Mouse (Mus musculus) heart, embryonic 13.5 days (tissue): ENCODE results near the gene Aldh3b2. TPM values are rescaled to one million over a fixed set of nuclear protein-coding genes. Genes with fewer than 3 reads are reported as not detected.
A peak's percentile ranks its signal among the peaks of the same experiment; 100 is the strongest.

Experiments
- ATAC-seq: fragments of 200-750 bp; cut with Nextera tagmentation; 2 replicates; pipeline ENCODE4 v1.8.0; 2017; ENCODE audit warnings: moderate TSS enrichment; ENCODE audit not compliant: insufficient number of reproducible peaks, low FRiP score, low TSS enrichment; ENCODE audit errors: extremely low read depth
- H3K27ac ChIP-seq: fragments of 300-500 bp; sonication (generic); replicated peaks from 2 replicates; pipeline ENCODE4 v1.5.1; 2015; ENCODE audit warnings: moderate library complexity, mild to moderate bottlenecking, inconsistent platforms
- H3K27me3 ChIP-seq: fragments of 300-500 bp; sonication (generic); replicated peaks from 2 replicates; pipeline ENCODE4 v1.6.1; 2015; ENCODE audit warnings: mild to moderate bottlenecking, inconsistent platforms
- H3K36me3 ChIP-seq: fragments of 300-500 bp; sonication (generic); 2 replicates; pipeline ENCODE4 v1.6.1; 2015; ENCODE audit warnings: mild to moderate bottlenecking, inconsistent platforms
- H3K4me1 ChIP-seq: fragments of 300-500 bp; sonication (generic); 2 replicates; pipeline ENCODE4 v1.6.1; 2015; ENCODE audit warnings: inconsistent platforms
- H3K4me2 ChIP-seq: fragments of 300-500 bp; sonication (generic); 2 replicates; pipeline ENCODE4 v1.6.1; 2015; ENCODE audit warnings: inconsistent platforms, mild to moderate bottlenecking, moderate library complexity
- H3K4me3 ChIP-seq: fragments of 300-500 bp; sonication (generic); 2 replicates; pipeline ENCODE4 v1.5.1; 2015; ENCODE audit warnings: moderate library complexity, mild to moderate bottlenecking, inconsistent platforms
- H3K9ac ChIP-seq: fragments of 300-500 bp; sonication (generic); 2 replicates; pipeline ENCODE4 v1.6.1; 2015; ENCODE audit warnings: inconsistent platforms, mild to moderate bottlenecking, moderate library complexity
- H3K9me3 ChIP-seq: fragments of 300-500 bp; sonication (generic); 2 replicates; pipeline ENCODE4 v1.6.1; 2016; ENCODE audit warnings: inconsistent platforms
- WGBS: fragments of 180-500 bp; shearing (Covaris S2); methylation state at CpG from one replicate; pipeline ENCODE4 v1.1.7; 2015; ENCODE audit warnings: mixed read lengths; 5-methylcytosine and 5-hydroxymethylcytosine counted together
- polyA plus RNA-seq: library from polyadenylated mRNA; unstranded; fragments of >200 nt; fragmentation: Nextera tagmentation; extraction: Ambion mirVana; gene quantifications from 2 replicates; pipeline ENCODE4 v1.2.1, GENCODE M21; 2015

Gene Aldh3b2
- polyA plus RNA-seq, 1 experiment from 2014 or later: not detected

- no peaks in the 10 kb centered on the region for H3K9me3 ChIP-seq
- no peak for ATAC-seq
Observed at GRCm38 (mm10) chr19:3999121-3999730, 27.1 kb downstream of the Aldh3b2 start.

GRCm38 (mm10) chr19:4000119-4000900 is 28.2 kb downstream of the Aldh3b2 start, which contains the start of the genes Nudt8 and Gm49405:
Gene Nudt8 (plus strand): TSS chr19:4000580.
Gene Gm49405 (plus strand): TSS chr19:4000626.
- ATAC-seq: peak; percentile 85
- Histone ChIP-seq H3K4me2 (peak within 1 kb of the TSS; percentile 93), H3K27ac (peak within 1 kb of the TSS; percentile 98), H3K36me3 (peaks cover 11% of the 10 kb centered on the region), H3K9me3 (no peaks in the 10 kb centered on the region), H3K4me3 (peak within 1 kb of the TSS; percentile 77), H3K4me1 (peaks cover 52% of the 10 kb centered on the region), H3K27me3 (0 out of 2 replicates have a peak, but pooled peaks cover 4% of the 10 kb centered on the region), H3K9ac (peak within 1 kb of the TSS; percentile 95)
- under 1% methylated on average over 64 of the region's 64 CpGs for WGBS

More at GRCm38 (mm10) chr19:3999121-3999730, 27.1 kb downstream of the Aldh3b2 start:
- Histone ChIP-seq H3K4me1 (peaks cover 42% of the 10 kb centered on the region), H3K4me3 (peak overlapping the region; percentile 77), H3K27ac (no peak overlapping the region), H3K27me3 (0 out of 2 replicates have a peak, but pooled peaks cover 4% of the 10 kb centered on the region), H3K4me2 (peak overlapping the region; percentile 93), H3K36me3 (0 out of 2 replicates have a peak, but pooled peaks cover under 1% of the 10 kb centered on the region), H3K9ac (peak overlapping the region; percentile 81)
- WGBS: 84% methylated on average over 9 of the region's 9 CpGs

GRCm38 (mm10) chr19:4000949-4001525 is 28.9 kb downstream of the Aldh3b2 start:
- H3K9ac ChIP-seq: peak overlapping the region; percentile 95
- no peak for ATAC-seq
- H3K4me2 ChIP-seq: peak overlapping the region; percentile 93
- H3K36me3 ChIP-seq: peaks cover 18% of the 10 kb centered on the region
- 0 out of 2 replicates have a peak, but pooled peaks cover 4% of the 10 kb centered on the region for H3K27me3 ChIP-seq
- H3K27ac ChIP-seq: peak overlapping the region; percentile 98
- 16% methylated on average over 17 of the region's 17 CpGs for WGBS
- peak overlapping the region; percentile 77 for H3K4me3 ChIP-seq
- H3K4me1 ChIP-seq: peaks cover 57% of the 10 kb centered on the region
- H3K9me3 ChIP-seq: no peaks in the 10 kb centered on the region

GRCm38 (mm10) chr19:4001752-4002151 is 29.6 kb downstream of the Aldh3b2 start:
- H3K27ac ChIP-seq: peak overlapping the region; percentile 98
- H3K4me3 ChIP-seq: peak overlapping the region; percentile 77
- peaks cover 58% of the 10 kb centered on the region for H3K4me1 ChIP-seq
- H3K9ac ChIP-seq: peak overlapping the region; percentile 95
- no peaks in the 10 kb centered on the region for H3K27me3 ChIP-seq
- peaks cover 25% of the 10 kb centered on the region for H3K36me3 ChIP-seq
- peak overlapping the region; percentile 93 for H3K4me2 ChIP-seq
- WGBS: 65% methylated on average over 5 of the region's 5 CpGs
- no peaks in the 10 kb centered on the region for H3K9me3 ChIP-seq
- ATAC-seq: no peak

GRCm38 (mm10) chr19:4003112-4003511 is 31.0 kb downstream of the Aldh3b2 start, which contains the start of gene Doc2g:
Gene Doc2g (plus strand): TSS chr19:4003313.
- peak within 1 kb of the TSS; percentile 95 for H3K9ac ChIP-seq
- WGBS: 46% methylated on average over 1 of the region's 1 CpGs
- H3K36me3 ChIP-seq: peaks cover 38% of the 10 kb centered on the region
- no peak for ATAC-seq
- peak within 1 kb of the TSS; percentile 42 for H3K4me3 ChIP-seq
- H3K9me3 ChIP-seq: no peaks in the 10 kb centered on the region
- peak within 1 kb of the TSS; percentile 65 for H3K4me2 ChIP-seq
- H3K27ac ChIP-seq: peak within 1 kb of the TSS; percentile 98
- peaks cover 58% of the 10 kb centered on the region for H3K4me1 ChIP-seq
- no peaks in the 10 kb centered on the region for H3K27me3 ChIP-seq

GRCm38 (mm10) chr19:4003641-4004040 is 31.5 kb downstream of the Aldh3b2 start:
- Histone ChIP-seq H3K27ac (peak overlapping the region; percentile 98), H3K4me1 (peaks cover 58% of the 10 kb centered on the region), H3K4me2 (peak overlapping the region; percentile 65), H3K9ac (peak overlapping the region; percentile 80), H3K4me3 (peak overlapping the region; percentile 42), H3K27me3 (no peaks in the 10 kb centered on the region), H3K36me3 (peaks cover 44% of the 10 kb centered on the region), H3K9me3 (no peaks in the 10 kb centered on the region)
- no peak for ATAC-seq
- 56% methylated on average over 12 of the region's 12 CpGs for WGBS

GRCm38 (mm10) chr19:4004331-4004730 is 32.2 kb downstream of the Aldh3b2 start:
- ATAC-seq: no peak
- no peaks in the 10 kb centered on the region for H3K27me3 ChIP-seq
- H3K4me3 ChIP-seq: peak overlapping the region; percentile 42
- peak overlapping the region; percentile 98 for H3K27ac ChIP-seq
- peak overlapping the region; percentile 80 for H3K9ac ChIP-seq
- no peaks in the 10 kb centered on the region for H3K9me3 ChIP-seq
- H3K4me1 ChIP-seq: peaks cover 55% of the 10 kb centered on the region
- WGBS: 72% methylated on average over 15 of the region's 15 CpGs
- H3K4me2 ChIP-seq: peak overlapping the region; percentile 65
- peaks cover 51% of the 10 kb centered on the region for H3K36me3 ChIP-seq

GRCm38 (mm10) chr19:4005091-4005490 is 33.0 kb downstream of the Aldh3b2 start:
- H3K9me3 ChIP-seq: no peaks in the 10 kb centered on the region
- H3K4me1 ChIP-seq: peaks cover 49% of the 10 kb centered on the region
- H3K27me3 ChIP-seq: no peaks in the 10 kb centered on the region
- no peak overlapping the region for H3K4me3 ChIP-seq
- 79% methylated on average over 9 of the region's 9 CpGs for WGBS
- peaks cover 58% of the 10 kb centered on the region for H3K36me3 ChIP-seq
- H3K4me2 ChIP-seq: peak overlapping the region; percentile 65
- H3K9ac ChIP-seq: peak overlapping the region; percentile 80
- H3K27ac ChIP-seq: peak overlapping the region; percentile 98
- ATAC-seq: no peak

- Histone ChIP-seq H3K9ac (0 out of 2 replicates have a peak overlapping the region, but pooled peaks have one; percentile 8), H3K4me1 (peaks cover 49% of the 10 kb centered on the region), H3K27ac (0 out of 2 replicates have a peak overlapping the region, but pooled peaks have one; percentile 98), H3K27me3 (no peaks in the 10 kb centered on the region), H3K36me3 (peaks cover 66% of the 10 kb centered on the region), H3K4me2 (no peak overlapping the region), H3K4me3 (no peak overlapping the region), H3K9me3 (no peaks in the 10 kb centered on the region)
- no peak for ATAC-seq
- 89% methylated on average over 8 of the region's 8 CpGs for WGBS
Observed at GRCm38 (mm10) chr19:4005971-4006370, 33.8 kb downstream of the Aldh3b2 start.

GRCm38 (mm10) chr19:4011086-4011485 is 39.0 kb downstream of the Aldh3b2 start:
- H3K9ac ChIP-seq: peak overlapping the region; percentile 91
- no peak for ATAC-seq
- 92% methylated on average over 5 of the region's 5 CpGs for WGBS
- H3K9me3 ChIP-seq: no peaks in the 10 kb centered on the region
- peak overlapping the region; percentile 83; the same call in 1 of the 2 replicates for H3K4me3 ChIP-seq
- no peak overlapping the region for H3K27ac ChIP-seq
- H3K27me3 ChIP-seq: no peaks in the 10 kb centered on the region
- peak overlapping the region; percentile 79 for H3K4me2 ChIP-seq
- peaks cover 51% of the 10 kb centered on the region for H3K36me3 ChIP-seq
- H3K4me1 ChIP-seq: peaks cover 32% of the 10 kb centered on the region
